Mouse (Mus musculus): ENCODE data around the gene Olfr288. TPM values are rescaled to one million over a fixed set of nuclear protein-coding genes. Genes with fewer than 3 reads are reported as not detected.

Gene Olfr288
- polyA plus RNA-seq, 1 experiment from 2014 or later, result not detected

- no peak within 1 kb of the TSS for H3K4me3 ChIP-seq (ENCODE audit: low read depth, low read length)
- H3K4me2 ChIP-seq (replicated peaks; ENCODE audit: low read depth), result no peak within 1 kb of the TSS
- DNase-seq (ENCODE audit: low spot score) (no peak), ATAC-seq (ENCODE audit: low FRiP score, low TSS enrichment) (no peak)
- no peaks in the 10 kb centered on the region for H3K27me3 ChIP-seq (ENCODE audit: control insufficient read depth, insufficient read depth, low read length)
- no peaks in the 10 kb centered on the region for H3K4me1 ChIP-seq (replicated peaks; ENCODE audit: control insufficient read depth, insufficient read depth)
- no peak within 1 kb of the TSS for H3K9ac ChIP-seq (ENCODE audit: low read length)
- H3K27ac ChIP-seq (replicated peaks), result no peak within 1 kb of the TSS
- H3K9me3 ChIP-seq (ENCODE audit: control insufficient read depth, low read length), result no peaks in the 10 kb centered on the region
- TF ChIP-seq CTCF (IDR thresholded peaks at IDR 0.05; ENCODE audit: low read depth), result no peak
- no peak for TF ChIP-seq EP300 (optimal IDR thresholded peaks at IDR 0.05)
- no peaks in the 10 kb centered on the region for H3K36me3 ChIP-seq (ENCODE audit: control insufficient read depth, insufficient read depth, low read length)
- WGBS, result 53% methylated on average over 4 of the region's 4 CpGs
Observed at GRCm38 (mm10) chr15:98220877-98221276, 25.5 kb upstream of the Olfr288 start, which contains the start of the genes Gm44579 and Olfr287. TSS of gene Gm44579 (minus strand) at chr15:98220977. TSS of gene Olfr287 (minus strand) at chr15:98221056.

- Histone ChIP-seq H3K36me3 (ENCODE audit: control insufficient read depth, insufficient read depth, low read length) (no peaks in the 10 kb centered on the region), H3K9me3 (ENCODE audit: control insufficient read depth, low read length) (no peaks in the 10 kb centered on the region), H3K4me3 (ENCODE audit: low read depth, low read length) (no peak overlapping the region), H3K9ac (ENCODE audit: low read length) (no peak overlapping the region), H3K4me2 (replicated peaks; ENCODE audit: low read depth) (no peak overlapping the region), H3K27ac (replicated peaks) (no peak overlapping the region), H3K4me1 (replicated peaks; ENCODE audit: control insufficient read depth, insufficient read depth) (no peaks in the 10 kb centered on the region), H3K27me3 (ENCODE audit: control insufficient read depth, insufficient read depth, low read length) (no peaks in the 10 kb centered on the region; the same call in 1 of the 2 replicates)
- DNase-seq (ENCODE audit: low spot score) (no peak), ATAC-seq (ENCODE audit: low FRiP score, low TSS enrichment) (no peak)
- TF ChIP-seq EP300 (optimal IDR thresholded peaks at IDR 0.05) (no peak), CTCF (IDR thresholded peaks at IDR 0.05; ENCODE audit: low read depth) (no peak)
- WGBS, result 59% methylated on average over 5 of the region's 5 CpGs
Observed at GRCm38 (mm10) chr15:98214130-98214529, 18.8 kb upstream of the Olfr288 start.

GRCm38 (mm10) chr15:98213336-98213870 is 18.1 kb upstream of the Olfr288 start:
- no peaks in the 10 kb centered on the region for H3K9me3 ChIP-seq (ENCODE audit: control insufficient read depth, low read length)
- no peak overlapping the region for H3K4me2 ChIP-seq (replicated peaks; ENCODE audit: low read depth)
- 70% methylated on average over 5 of the region's 5 CpGs for WGBS
- no peaks in the 10 kb centered on the region for H3K4me1 ChIP-seq (replicated peaks; ENCODE audit: control insufficient read depth, insufficient read depth)
- no peak overlapping the region for H3K27ac ChIP-seq (replicated peaks)
- H3K9ac ChIP-seq (ENCODE audit: low read length), result no peak overlapping the region
- H3K4me3 ChIP-seq (ENCODE audit: low read depth, low read length), result no peak overlapping the region
- DNase-seq (ENCODE audit: low spot score) (no peak), ATAC-seq (ENCODE audit: low FRiP score, low TSS enrichment) (no peak)
- H3K36me3 ChIP-seq (ENCODE audit: control insufficient read depth, insufficient read depth, low read length), result no peaks in the 10 kb centered on the region
- no peaks in the 10 kb centered on the region; the same call in 1 of the 2 replicates for H3K27me3 ChIP-seq (ENCODE audit: control insufficient read depth, insufficient read depth, low read length)
- no peak for TF ChIP-seq CTCF (IDR thresholded peaks at IDR 0.05; ENCODE audit: low read depth)
- TF ChIP-seq EP300 (optimal IDR thresholded peaks at IDR 0.05), result no peak

GRCm38 (mm10) chr15:98209676-98210075 is 14.3 kb upstream of the Olfr288 start:
- H3K27me3 ChIP-seq (ENCODE audit: control insufficient read depth, insufficient read depth, low read length), result no peaks in the 10 kb centered on the region; the same call in 1 of the 2 replicates
- no peaks in the 10 kb centered on the region for H3K4me1 ChIP-seq (replicated peaks; ENCODE audit: control insufficient read depth, insufficient read depth)
- no peak overlapping the region for H3K4me3 ChIP-seq (ENCODE audit: low read depth, low read length)
- TF ChIP-seq EP300 (optimal IDR thresholded peaks at IDR 0.05), result no peak
- TF ChIP-seq CTCF (IDR thresholded peaks at IDR 0.05; ENCODE audit: low read depth), result no peak
- H3K9ac ChIP-seq (ENCODE audit: low read length), result no peak overlapping the region
- WGBS, result 77% methylated on average over 7 of the region's 7 CpGs
- H3K27ac ChIP-seq (replicated peaks), result no peak overlapping the region
- H3K9me3 ChIP-seq (ENCODE audit: control insufficient read depth, low read length), result no peaks in the 10 kb centered on the region
- no peak overlapping the region for H3K4me2 ChIP-seq (replicated peaks; ENCODE audit: low read depth)
- no peaks in the 10 kb centered on the region for H3K36me3 ChIP-seq (ENCODE audit: control insufficient read depth, insufficient read depth, low read length)
- DNase-seq (ENCODE audit: low spot score) (no peak), ATAC-seq (ENCODE audit: low FRiP score, low TSS enrichment) (no peak)

GRCm38 (mm10) chr15:98184456-98184855 is 10.9 kb downstream of the Olfr288 start:
- WGBS, result 31% methylated on average over 4 of the region's 4 CpGs
- Histone ChIP-seq H3K27ac (replicated peaks) (no peak overlapping the region), H3K4me2 (replicated peaks; ENCODE audit: low read depth) (no peak overlapping the region), H3K4me1 (replicated peaks; ENCODE audit: control insufficient read depth, insufficient read depth) (no peaks in the 10 kb centered on the region), H3K9ac (ENCODE audit: low read length) (no peak overlapping the region), H3K9me3 (ENCODE audit: control insufficient read depth, low read length) (no peaks in the 10 kb centered on the region), H3K36me3 (ENCODE audit: control insufficient read depth, insufficient read depth, low read length) (no peaks in the 10 kb centered on the region), H3K27me3 (ENCODE audit: control insufficient read depth, insufficient read depth, low read length) (no peaks in the 10 kb centered on the region), H3K4me3 (ENCODE audit: low read depth, low read length) (no peak overlapping the region)
- no peak for DNase-seq (ENCODE audit: low spot score)
- no peak for ATAC-seq (ENCODE audit: low FRiP score, low TSS enrichment)
- TF ChIP-seq CTCF (IDR thresholded peaks at IDR 0.05; ENCODE audit: low read depth) (no peak), EP300 (optimal IDR thresholded peaks at IDR 0.05) (no peak)

GRCm38 (mm10) chr15:98181856-98182570 is 13.3 kb downstream of the Olfr288 start:
- TF ChIP-seq CTCF (IDR thresholded peaks at IDR 0.05; ENCODE audit: low read depth), result no peak
- no peak for TF ChIP-seq EP300 (optimal IDR thresholded peaks at IDR 0.05)
- H3K9ac ChIP-seq (ENCODE audit: low read length), result no peak overlapping the region
- 66% methylated on average over 12 of the region's 12 CpGs for WGBS
- no peaks in the 10 kb centered on the region for H3K4me1 ChIP-seq (replicated peaks; ENCODE audit: control insufficient read depth, insufficient read depth)
- no peaks in the 10 kb centered on the region for H3K36me3 ChIP-seq (ENCODE audit: control insufficient read depth, insufficient read depth, low read length)
- no peak for ATAC-seq (ENCODE audit: low FRiP score, low TSS enrichment)
- no peak for DNase-seq (ENCODE audit: low spot score)
- H3K27ac ChIP-seq (replicated peaks), result no peak overlapping the region
- no peak overlapping the region for H3K4me3 ChIP-seq (ENCODE audit: low read depth, low read length)
- no peak overlapping the region for H3K4me2 ChIP-seq (replicated peaks; ENCODE audit: low read depth)
- no peaks in the 10 kb centered on the region for H3K9me3 ChIP-seq (ENCODE audit: control insufficient read depth, low read length)
- no peaks in the 10 kb centered on the region for H3K27me3 ChIP-seq (ENCODE audit: control insufficient read depth, insufficient read depth, low read length)
